Mouse (Mus musculus) kidney, adult 2 months (tissue): Measurements from ENCODE around the gene Klhdc4. TPM values are rescaled to one million over a fixed set of nuclear protein-coding genes. Genes with fewer than 3 reads are reported as not detected.

Source experiments
- DNase-seq: peaks from one replicate; pipeline ENCODE4 v3.0.0; 2021
- H3K27ac ChIP-seq: fragments of 200-500 bp; 2 replicates; pipeline ENCODE4 v1.5.1; 2012; ENCODE audit warnings: low read depth, low read length, control low read depth, inconsistent platforms; ENCODE audit not compliant: insufficient read depth
- H3K27me3 ChIP-seq: fragments of 200-500 bp; replicated peaks from 2 replicates; pipeline ENCODE4 v1.6.1; 2012; ENCODE audit warnings: mild to moderate bottlenecking, moderate library complexity, low read length, inconsistent platforms; ENCODE audit not compliant: control insufficient read depth, insufficient read depth
- H3K36me3 ChIP-seq: fragments of 200-500 bp; 2 replicates; pipeline ENCODE4 v1.6.1; 2012; ENCODE audit warnings: mild to moderate bottlenecking, moderate library complexity, low read length, inconsistent platforms; ENCODE audit not compliant: control insufficient read depth, insufficient read depth
- H3K4me1 ChIP-seq: fragments of 200-500 bp; 2 replicates; pipeline ENCODE4 v1.6.1; 2011; ENCODE audit warnings: low read length; ENCODE audit not compliant: control insufficient read depth, insufficient read depth
- H3K4me3 ChIP-seq: fragments of 200-500 bp; 2 replicates; pipeline ENCODE4 v1.5.1; 2011; ENCODE audit warnings: mild to moderate bottlenecking, low read depth, low read length, control low read depth; ENCODE audit not compliant: insufficient read depth
- CTCF ChIP-seq: fragments of 200-500 bp; conservative IDR thresholded peaks from 2 replicates; pipeline ENCODE4 v1.5.1; 2011; ENCODE audit warnings: low read depth, mild to moderate bottlenecking, control low read depth, low read length, moderate library complexity, mixed read lengths; ENCODE audit not compliant: insufficient read depth, insufficient read length
- POLR2A ChIP-seq: fragments of 200-500 bp; IDR thresholded peaks from one replicate; pipeline ENCODE4 v1.6.1; 2011; ENCODE audit warnings: low read depth, low read length, control low read depth
- WGBS: fragments of 180-500 bp; shearing (Covaris S2); methylation state at CpG from one replicate; pipeline ENCODE4 v1.1.7; 2018; 5-methylcytosine and 5-hydroxymethylcytosine counted together
- polyA plus RNA-seq: library from polyadenylated mRNA; depleted of rRNA; stranded (reverse); fragments of >200 nt; gene quantifications from 2 replicates; pipeline ENCODE4 v1.2.3, GENCODE M21; 2012

Gene Klhdc4
- polyA plus RNA-seq, 1 experiment, result 16.4 TPM

- 26% methylated on average over 19 of the region's 19 CpGs for WGBS
- TF ChIP-seq CTCF (no peak), POLR2A (no peak)
- H3K4me1 ChIP-seq, result no peaks in the 10 kb centered on the region
Measured at GRCm38 (mm10) chr8:121770845-121771752, 58.3 kb downstream of the Klhdc4 start.

GRCm38 (mm10) chr8:121769621-121770020, 59.7 kb downstream of the Klhdc4 start:
- TF ChIP-seq POLR2A (no peak), CTCF (no peak)
- Histone ChIP-seq H3K27me3 (no peaks in the 10 kb centered on the region), H3K36me3 (no peaks in the 10 kb centered on the region), H3K27ac (no peak overlapping the region), H3K4me3 (no peak overlapping the region), H3K4me1 (no peaks in the 10 kb centered on the region)
- DNase-seq, result no peak
- WGBS, result 90% methylated on average over 2 of the region's 2 CpGs

More at GRCm38 (mm10) chr8:121770845-121771752, 58.3 kb downstream of the Klhdc4 start:
- H3K36me3 ChIP-seq, result no peaks in the 10 kb centered on the region
- no peaks in the 10 kb centered on the region for H3K27me3 ChIP-seq
- H3K27ac ChIP-seq, result no peak overlapping the region
- H3K4me3 ChIP-seq, result no peak overlapping the region
- DNase-seq, result no peak

GRCm38 (mm10) chr8:121769095-121769494, 60.3 kb downstream of the Klhdc4 start:
- H3K27me3 ChIP-seq, result no peaks in the 10 kb centered on the region
- WGBS, result 41% methylated on average over 3 of the region's 3 CpGs
- no peak for DNase-seq
- TF ChIP-seq POLR2A (no peak), CTCF (no peak)
- H3K27ac ChIP-seq, result no peak overlapping the region
- no peak overlapping the region for H3K4me3 ChIP-seq
- H3K36me3 ChIP-seq, result no peaks in the 10 kb centered on the region
- no peaks in the 10 kb centered on the region for H3K4me1 ChIP-seq

- no peaks in the 10 kb centered on the region for H3K4me1 ChIP-seq
- TF ChIP-seq POLR2A (no peak), CTCF (no peak)
- H3K4me3 ChIP-seq, result no peak overlapping the region
- WGBS, result 65% methylated on average over 7 of the region's 7 CpGs
- no peaks in the 10 kb centered on the region for H3K27me3 ChIP-seq
- no peaks in the 10 kb centered on the region for H3K36me3 ChIP-seq
- DNase-seq, result no peak
- no peak overlapping the region for H3K27ac ChIP-seq
Measured at GRCm38 (mm10) chr8:121765594-121766138, 63.7 kb downstream of the Klhdc4 start.

- no peaks in the 10 kb centered on the region for H3K36me3 ChIP-seq
- DNase-seq, result no peak
- 77% methylated on average over 9 of the region's 9 CpGs for WGBS
Measured at GRCm38 (mm10) chr8:121763700-121764013, 65.7 kb downstream of the Klhdc4 start.

GRCm38 (mm10) chr8:121762999-121763699, 66.2 kb downstream of the Klhdc4 start:
- H3K36me3 ChIP-seq, result no peaks in the 10 kb centered on the region
- no peak for TF ChIP-seq CTCF

More at GRCm38 (mm10) chr8:121763700-121764013, 65.7 kb downstream of the Klhdc4 start:
- Histone ChIP-seq H3K4me3 (no peak overlapping the region), H3K27me3 (no peaks in the 10 kb centered on the region), H3K4me1 (no peaks in the 10 kb centered on the region), H3K27ac (no peak overlapping the region)
- TF ChIP-seq CTCF (no peak), POLR2A (no peak)

GRCm38 (mm10) chr8:121761480-121761879, 67.9 kb downstream of the Klhdc4 start:
- 27% methylated on average over 10 of the region's 10 CpGs for WGBS
- TF ChIP-seq POLR2A (no peak), CTCF (no peak)
- Histone ChIP-seq H3K4me3 (no peak overlapping the region), H3K27me3 (no peaks in the 10 kb centered on the region), H3K36me3 (no peaks in the 10 kb centered on the region), H3K4me1 (no peaks in the 10 kb centered on the region), H3K27ac (no peak overlapping the region)
- peak; percentile 5 for DNase-seq

More at GRCm38 (mm10) chr8:121762999-121763699, 66.2 kb downstream of the Klhdc4 start:
- WGBS, result 59% methylated on average over 7 of the region's 7 CpGs
- no peaks in the 10 kb centered on the region for H3K27me3 ChIP-seq
- H3K4me3 ChIP-seq, result no peak overlapping the region
- no peaks in the 10 kb centered on the region for H3K4me1 ChIP-seq
- H3K27ac ChIP-seq, result no peak overlapping the region
- no peak for DNase-seq
